Mouse (Mus musculus) limb, embryonic 10.5 days (tissue): ENCODE data around the gene Fancc. TPM values are rescaled to one million over a fixed set of nuclear protein-coding genes. Genes with fewer than 3 reads are reported as not detected.

Experiments used
- DNase-seq: peaks from one replicate; pipeline ENCODE4 v3.0.0-alpha.2; 2017; ENCODE audit warnings: low spot score
- H3K27ac ChIP-seq: fragments of 300-500 bp; sonication (generic); 2 replicates; pipeline ENCODE4 v1.5.1; 2016; ENCODE audit warnings: mild to moderate bottlenecking
- H3K27me3 ChIP-seq: fragments of 300-500 bp; sonication (generic); 2 replicates; pipeline ENCODE4 v1.6.1; 2016; ENCODE audit warnings: low read depth, mild to moderate bottlenecking; ENCODE audit not compliant: poor library complexity, severe bottlenecking
- H3K36me3 ChIP-seq: fragments of 300-500 bp; sonication (generic); 2 replicates; pipeline ENCODE4 v1.6.1; 2016; ENCODE audit warnings: mild to moderate bottlenecking, moderate library complexity
- H3K4me1 ChIP-seq: fragments of 300-500 bp; sonication (generic); 2 replicates; pipeline ENCODE4 v1.6.1; 2016
- H3K4me3 ChIP-seq: fragments of 300-500 bp; sonication (generic); 2 replicates; pipeline ENCODE4 v1.5.1; 2016; ENCODE audit warnings: mild to moderate bottlenecking, moderate library complexity
- H3K9me3 ChIP-seq: fragments of 300-500 bp; sonication (generic); replicated peaks from 2 replicates; pipeline ENCODE4 v1.6.1; 2016; ENCODE audit warnings: mild to moderate bottlenecking
- WGBS: fragments of 180-500 bp; shearing (Covaris S2); methylation state at CpG from one replicate; pipeline ENCODE4 v1.1.7; 2016; 5-methylcytosine and 5-hydroxymethylcytosine counted together
- polyA plus RNA-seq: library from polyadenylated mRNA; unstranded; fragments of >200 nt; fragmentation: Nextera tagmentation; extraction: Ambion mirVana; gene quantifications from 2 replicates; pipeline ENCODE4 v1.2.1, GENCODE M21; 2016

Fancc gene
- 27.0 and 29.2 TPM in 2 replicates for polyA plus RNA-seq

- WGBS = 24% methylated on average over 23 of the region's 23 CpGs
These were observed at the start of gene Fancc for GRCm38 (mm10) chr13:63496646-63497582. Gene Fancc (minus strand): TSS chr13:63497278.

GRCm38 (mm10) chr13:63545291-63545690 is 48.2 kb upstream of the Fancc start:
- Histone ChIP-seq H3K36me3 (peaks cover 93% of the 10 kb centered on the region), H3K4me1 (peaks cover 60% of the 10 kb centered on the region), H3K27me3 (no peaks in the 10 kb centered on the region), H3K9me3 (no peaks in the 10 kb centered on the region), H3K27ac (no peak overlapping the region), H3K4me3 (no peak overlapping the region)
- WGBS = 89% methylated on average over 7 of the region's 7 CpGs
- DNase-seq = no peak

More at GRCm38 (mm10) chr13:63496646-63497582, at the start of gene Fancc:
- Histone ChIP-seq H3K27ac (peak within 1 kb of the TSS; percentile 94), H3K4me3 (peak within 1 kb of the TSS; percentile 31), H3K36me3 (no peaks in the 10 kb centered on the region), H3K4me1 (peaks cover 17% of the 10 kb centered on the region), H3K27me3 (no peaks in the 10 kb centered on the region), H3K9me3 (no peaks in the 10 kb centered on the region)
- peak; percentile 79 for DNase-seq

- Histone ChIP-seq H3K27me3 (no peaks in the 10 kb centered on the region), H3K4me3 (no peak overlapping the region), H3K36me3 (peaks cover 93% of the 10 kb centered on the region), H3K4me1 (peaks cover 59% of the 10 kb centered on the region), H3K27ac (no peak overlapping the region), H3K9me3 (no peaks in the 10 kb centered on the region)
- 91% methylated on average over 5 of the region's 5 CpGs for WGBS
- no peak for DNase-seq
These were observed 47.8 kb upstream of the Fancc start for GRCm38 (mm10) chr13:63544967-63545253.

- H3K27me3 ChIP-seq = no peaks in the 10 kb centered on the region
- H3K9me3 ChIP-seq = no peaks in the 10 kb centered on the region
- no peak overlapping the region for H3K4me3 ChIP-seq
- 86% methylated on average over 13 of the region's 13 CpGs for WGBS
- DNase-seq = no peak
- H3K36me3 ChIP-seq = peaks cover 96% of the 10 kb centered on the region
- H3K27ac ChIP-seq = no peak overlapping the region
- peaks cover 53% of the 10 kb centered on the region for H3K4me1 ChIP-seq
These were observed 47.3 kb upstream of the Fancc start for GRCm38 (mm10) chr13:63544119-63544966.

GRCm38 (mm10) chr13:63543459-63543858 is 46.4 kb upstream of the Fancc start:
- H3K36me3 ChIP-seq = peaks cover 96% of the 10 kb centered on the region
- H3K4me1 ChIP-seq = peaks cover 47% of the 10 kb centered on the region

GRCm38 (mm10) chr13:63542796-63543384 is 45.8 kb upstream of the Fancc start:
- no peak overlapping the region; the same call in 1 of the 2 replicates for H3K27ac ChIP-seq
- WGBS = 81% methylated on average over 3 of the region's 3 CpGs
- no peak for DNase-seq
- H3K36me3 ChIP-seq = peaks cover 96% of the 10 kb centered on the region
- H3K27me3 ChIP-seq = no peaks in the 10 kb centered on the region
- no peak overlapping the region for H3K4me3 ChIP-seq
- H3K4me1 ChIP-seq = peaks cover 47% of the 10 kb centered on the region
- H3K9me3 ChIP-seq = no peaks in the 10 kb centered on the region

More at GRCm38 (mm10) chr13:63543459-63543858, 46.4 kb upstream of the Fancc start:
- Histone ChIP-seq H3K9me3 (no peaks in the 10 kb centered on the region), H3K27me3 (no peaks in the 10 kb centered on the region), H3K27ac (no peak overlapping the region; the same call in 1 of the 2 replicates), H3K4me3 (no peak overlapping the region)
- WGBS = 61% methylated on average over 6 of the region's 6 CpGs
- DNase-seq = no peak

- Histone ChIP-seq H3K4me1 (peaks cover 47% of the 10 kb centered on the region), H3K9me3 (no peaks in the 10 kb centered on the region), H3K4me3 (no peak overlapping the region), H3K36me3 (peaks cover 97% of the 10 kb centered on the region), H3K27ac (peak overlapping the region; percentile 20; the same call in 1 of the 2 replicates), H3K27me3 (no peaks in the 10 kb centered on the region)
- DNase-seq = no peak
These were observed 44.4 kb upstream of the Fancc start for GRCm38 (mm10) chr13:63541510-63541909.

- Histone ChIP-seq H3K9me3 (no peaks in the 10 kb centered on the region), H3K27me3 (no peaks in the 10 kb centered on the region), H3K36me3 (peaks cover 100% of the 10 kb centered on the region), H3K4me3 (no peak overlapping the region), H3K27ac (peak overlapping the region; percentile 20; the same call in 1 of the 2 replicates), H3K4me1 (peaks cover 49% of the 10 kb centered on the region)
- 91% methylated on average over 12 of the region's 12 CpGs for WGBS
- DNase-seq = no peak
These were observed 43.5 kb upstream of the Fancc start for GRCm38 (mm10) chr13:63540584-63540983.

GRCm38 (mm10) chr13:63534981-63535380 is 37.9 kb upstream of the Fancc start:
- no peaks in the 10 kb centered on the region for H3K9me3 ChIP-seq
- H3K4me3 ChIP-seq = no peak overlapping the region
- no peak overlapping the region for H3K27ac ChIP-seq
- no peaks in the 10 kb centered on the region for H3K27me3 ChIP-seq
- H3K4me1 ChIP-seq = peaks cover 9% of the 10 kb centered on the region
- 92% methylated on average over 4 of the region's 4 CpGs for WGBS
- H3K36me3 ChIP-seq = peaks cover 100% of the 10 kb centered on the region
- no peak for DNase-seq

- Histone ChIP-seq H3K27ac (no peak overlapping the region), H3K36me3 (peaks cover 96% of the 10 kb centered on the region), H3K4me1 (peaks cover 50% of the 10 kb centered on the region), H3K4me3 (no peak overlapping the region), H3K9me3 (no peaks in the 10 kb centered on the region), H3K27me3 (no peaks in the 10 kb centered on the region)
- DNase-seq = no peak
- WGBS = 86% methylated on average over 9 of the region's 9 CpGs
These were observed 33.8 kb upstream of the Fancc start for GRCm38 (mm10) chr13:63530857-63531256.

- no peaks in the 10 kb centered on the region for H3K9me3 ChIP-seq
- no peaks in the 10 kb centered on the region for H3K27me3 ChIP-seq
- no peak for DNase-seq
- peaks cover 95% of the 10 kb centered on the region for H3K36me3 ChIP-seq
- H3K4me1 ChIP-seq = peaks cover 51% of the 10 kb centered on the region
- WGBS = 53% methylated on average over 3 of the region's 3 CpGs
- no peak overlapping the region for H3K27ac ChIP-seq
- no peak overlapping the region for H3K4me3 ChIP-seq
These were observed 33.3 kb upstream of the Fancc start for GRCm38 (mm10) chr13:63530371-63530764.

GRCm38 (mm10) chr13:63529602-63530370 is 32.7 kb upstream of the Fancc start:
- Histone ChIP-seq H3K27me3 (no peaks in the 10 kb centered on the region), H3K9me3 (no peaks in the 10 kb centered on the region), H3K36me3 (peaks cover 94% of the 10 kb centered on the region), H3K27ac (no peak overlapping the region), H3K4me3 (no peak overlapping the region), H3K4me1 (peaks cover 57% of the 10 kb centered on the region)
- DNase-seq = no peak
- WGBS = 60% methylated on average over 3 of the region's 3 CpGs
